Mouse (Mus musculus) cerebellum, adult 2 months (tissue): Measurements from ENCODE around the gene Yeats4.

ENCODE experiments used
- CTCF ChIP-seq: fragments of 200-500 bp; IDR thresholded peaks from 2 replicates; pipeline ENCODE4 v1.5.1; 2011; ENCODE audit warnings: low read depth, mild to moderate bottlenecking, control low read depth, low read length, moderate library complexity, borderline replicate concordance; ENCODE audit not compliant: insufficient read depth
- POLR2A ChIP-seq: fragments of 200-500 bp; IDR thresholded peaks from 2 replicates; pipeline ENCODE4 v1.6.1; 2011; ENCODE audit warnings: low read length, control low read depth, borderline replicate concordance; ENCODE audit not compliant: insufficient read depth

- TF ChIP-seq POLR2A = no peak
- TF ChIP-seq CTCF = no peak
Observed at GRCm38 (mm10) chr10:117222821-117223220, 1.5 kb downstream of the Yeats4 start.
